Mouse (Mus musculus) spleen, adult 18-20 months (tissue): Measurements from ENCODE around the gene Mrpl50.
"Not testable (repeated sequence)": the region's sequence is repeated elsewhere in the genome, so short reads cannot be mapped to it uniquely, and the experiment has no call there.

Source experiments
- DNase-seq, 2 experiments: peaks; one replicate each; pipeline ENCODE4 v3.0.0; 2022; ENCODE audit warnings: mixed read lengths in 2 of 2

The Mrpl50 gene

GRCm38 (mm10) chr4:49506386-49506785, 14.5 kb downstream of the Mrpl50 start, which contains the start of gene Baat:
Gene Baat, minus strand, starts transcription at chr4:49506557.
- no peak for DNase-seq

- no peak for DNase-seq
Measured at GRCm38 (mm10) chr4:49503563-49503962, 17.3 kb downstream of the Mrpl50 start.

GRCm38 (mm10) chr4:49485934-49486650, 34.8 kb downstream of the Mrpl50 start:
- DNase-seq: not testable (repeated sequence)

- no peak for DNase-seq
Measured at GRCm38 (mm10) chr4:49485442-49485841, 35.5 kb downstream of the Mrpl50 start.

GRCm38 (mm10) chr4:49480896-49481295, 40.0 kb downstream of the Mrpl50 start:
- no peak for DNase-seq

- DNase-seq: no peak
Measured at GRCm38 (mm10) chr4:49480104-49480760, 40.7 kb downstream of the Mrpl50 start.

GRCm38 (mm10) chr4:49479035-49479434, 41.9 kb downstream of the Mrpl50 start:
- not testable (repeated sequence) for DNase-seq

GRCm38 (mm10) chr4:49478118-49478877, 42.6 kb downstream of the Mrpl50 start:
- no peak for DNase-seq

GRCm38 (mm10) chr4:49474583-49474982, 46.3 kb downstream of the Mrpl50 start:
- DNase-seq: no peak

GRCm38 (mm10) chr4:49473435-49474100, 47.3 kb downstream of the Mrpl50 start, which contains the start of gene Acnat1:
Gene Acnat1, minus strand, starts transcription at chr4:49473912.
- no peak for DNase-seq

- no peak for DNase-seq
Measured at GRCm38 (mm10) chr4:49469435-49470151, 51.3 kb downstream of the Mrpl50 start.

GRCm38 (mm10) chr4:49467360-49467759, 53.5 kb downstream of the Mrpl50 start:
- no peak for DNase-seq
